Mouse (Mus musculus) left cerebral cortex, postnatal 25 days (tissue): ENCODE results near the gene Hcn2. TPM values are rescaled to one million over a fixed set of nuclear protein-coding genes. Genes with fewer than 3 reads are reported as not detected.

ENCODE experiments used
- DNase-seq, 2 experiments: peaks; one replicate each; pipeline ENCODE4 v3.0.0; 2022; ENCODE audit warnings: low spot score in 2 of 2, mixed read lengths in 1 of 2
- intact Hi-C: fragments of 180-260 bp; cut with DNase I; formaldehyde crosslinking; loops from one replicate; pipeline ENCODE4 v1.15.1; 2025
- total RNA-seq, 2 experiments: library from RNA; stranded (reverse); gene quantifications; 2 replicates each; pipeline ENCODE4 v1.2.3; 2021

The Hcn2 gene
- total RNA-seq, 2 experiments from 2014 or later: 111 to 123 TPM

DNA sequence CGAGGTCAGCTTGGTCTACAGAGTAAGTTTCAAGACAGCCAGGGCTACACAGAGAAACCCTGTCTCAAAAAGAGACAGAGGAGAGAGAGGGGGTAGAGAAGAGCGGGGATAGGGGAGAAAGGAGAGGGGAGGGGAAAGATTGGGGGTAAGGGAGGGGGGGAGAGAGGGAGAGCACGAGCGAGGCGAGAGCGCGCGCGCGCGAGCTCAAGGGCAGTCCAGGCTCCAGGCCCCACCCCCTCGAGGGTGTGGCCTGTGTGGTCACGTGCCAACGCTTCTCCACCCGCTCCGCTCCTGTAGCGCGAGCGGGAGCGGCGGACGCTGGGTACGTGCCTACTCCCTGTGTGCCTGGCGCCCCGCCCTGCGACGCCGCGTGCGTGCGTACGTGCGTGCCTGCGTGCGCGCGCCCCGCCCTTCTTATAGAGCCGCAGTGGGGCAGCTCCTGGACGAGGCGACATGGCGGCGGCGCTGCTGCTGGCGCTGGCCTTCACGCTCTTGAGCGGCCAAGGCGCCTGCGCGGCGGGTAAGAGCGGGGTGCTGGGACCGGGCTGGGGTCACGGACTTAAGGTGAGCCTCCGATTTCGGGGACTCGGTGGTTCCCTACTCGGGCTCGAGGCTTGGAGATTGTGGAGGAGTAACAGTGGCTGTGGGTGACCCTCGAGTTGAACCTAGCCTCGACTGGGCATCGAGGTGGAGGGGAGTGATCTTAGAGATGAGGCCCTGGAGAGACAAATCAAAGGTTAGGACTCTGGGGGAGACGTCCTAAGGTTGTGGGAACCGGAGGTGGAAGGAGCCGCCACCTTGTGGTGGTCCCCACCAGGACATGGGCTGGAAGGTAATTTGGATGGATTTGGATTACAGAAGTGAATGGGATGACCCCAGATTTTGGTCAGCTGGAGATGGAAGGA lies 12.1 kb upstream of the Hcn2 start, which contains the start of gene Bsg:
Bsg (plus strand) TSS at position 427 of the 905 bp plus-strand sequence.
- intact Hi-C loops: loop anchor here (1.0 kb wide), 1 partner anchor 63 kb away; no protein-coding TSS in a partner anchor
- peak; percentile 99 for DNase-seq

- DNase-seq: no peak
- intact Hi-C loops: loop anchor here (1.0 kb wide), 1 partner anchor 62 kb away; no protein-coding TSS in a partner anchor
Observed at GRCm38 (mm10) chr10:79704970-79705360, 11.5 kb upstream of the Hcn2 start.

- DNase-seq: no peak
- intact Hi-C loops: no loop called here
Observed at GRCm38 (mm10) chr10:79705951-79706350, 10.5 kb upstream of the Hcn2 start.

DNA sequence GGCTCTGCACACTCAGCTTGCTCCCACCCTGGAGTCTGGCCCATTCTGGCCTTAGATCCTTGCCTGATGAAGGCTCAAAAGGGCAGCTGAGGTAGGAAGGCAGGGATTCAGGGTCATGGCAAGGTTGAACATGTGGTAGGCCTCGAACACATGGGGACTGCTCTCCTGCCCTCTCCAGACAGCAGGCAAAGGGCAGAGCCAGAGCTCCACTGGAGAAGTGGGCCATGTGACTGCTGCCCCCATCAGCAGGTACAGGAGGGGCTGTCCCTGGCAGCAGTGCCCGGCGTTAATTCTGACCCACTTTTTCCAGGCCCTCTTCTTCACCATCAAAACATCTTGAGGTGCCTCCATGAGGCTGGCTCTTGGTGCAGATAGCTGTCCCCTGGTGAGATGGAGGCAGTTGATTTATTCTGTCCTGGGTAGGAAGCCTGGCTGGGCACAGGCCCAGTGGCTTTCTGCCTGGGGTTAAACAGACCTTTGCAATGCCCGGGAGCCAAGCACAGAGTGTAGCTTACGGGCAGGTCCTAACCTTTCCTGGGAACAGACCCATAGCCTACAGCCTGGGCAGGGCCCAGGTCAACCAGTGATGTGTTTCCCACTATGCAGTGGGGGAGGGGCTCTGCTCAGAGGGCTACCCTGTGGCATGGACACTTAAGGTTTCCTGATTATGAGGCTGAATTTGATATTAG lies 9.9 kb upstream of the Hcn2 start:
- no peak for DNase-seq
- intact Hi-C loops: no loop called here

DNA sequence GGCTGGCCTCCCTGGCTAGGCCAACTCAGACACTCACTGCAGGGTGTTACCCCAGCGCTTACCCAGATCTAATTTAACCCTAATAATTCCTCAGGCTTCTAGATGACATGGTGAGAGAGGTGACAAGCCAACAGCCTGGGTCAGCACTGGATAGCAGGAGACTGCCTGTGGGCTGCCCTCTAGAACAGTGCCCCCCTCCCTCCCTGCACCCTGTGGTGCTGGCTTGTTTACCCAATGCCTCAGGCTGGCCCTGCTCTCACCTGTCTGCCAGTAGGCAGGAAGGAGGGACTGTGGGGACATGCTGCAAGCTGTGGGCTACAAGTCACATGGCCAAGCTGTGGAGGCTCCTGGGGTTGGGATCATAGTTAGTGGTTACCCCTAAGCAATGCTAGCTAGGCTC lies 9.3 kb upstream of the Hcn2 start:
- no peak for DNase-seq
- intact Hi-C loops: no loop called here

- DNase-seq: no peak
- intact Hi-C loops: no loop called here
Observed at GRCm38 (mm10) chr10:79707759-79708158, 8.7 kb upstream of the Hcn2 start.

DNA sequence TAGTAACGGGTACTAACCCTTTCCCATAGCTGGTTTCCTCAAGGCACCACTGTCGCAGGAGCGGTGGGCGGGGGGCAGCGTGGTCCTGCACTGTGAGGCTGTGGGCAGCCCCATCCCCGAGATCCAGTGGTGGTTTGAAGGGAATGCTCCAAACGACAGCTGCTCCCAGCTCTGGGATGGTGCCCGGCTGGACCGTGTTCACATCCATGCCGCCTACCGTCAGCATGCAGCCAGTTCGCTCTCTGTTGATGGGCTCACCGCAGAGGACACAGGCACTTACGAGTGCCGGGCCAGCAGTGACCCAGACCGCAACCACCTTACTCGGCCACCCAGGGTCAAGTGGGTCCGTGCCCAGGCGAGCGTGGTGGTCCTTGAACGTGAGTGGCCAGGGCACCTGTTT lies 7.8 kb upstream of the Hcn2 start:
- DNase-seq: no peak
- intact Hi-C loops: no loop called here

- intact Hi-C loops: no loop called here
- no peak for DNase-seq
Observed at GRCm38 (mm10) chr10:79709307-79709706, 7.1 kb upstream of the Hcn2 start.

DNA sequence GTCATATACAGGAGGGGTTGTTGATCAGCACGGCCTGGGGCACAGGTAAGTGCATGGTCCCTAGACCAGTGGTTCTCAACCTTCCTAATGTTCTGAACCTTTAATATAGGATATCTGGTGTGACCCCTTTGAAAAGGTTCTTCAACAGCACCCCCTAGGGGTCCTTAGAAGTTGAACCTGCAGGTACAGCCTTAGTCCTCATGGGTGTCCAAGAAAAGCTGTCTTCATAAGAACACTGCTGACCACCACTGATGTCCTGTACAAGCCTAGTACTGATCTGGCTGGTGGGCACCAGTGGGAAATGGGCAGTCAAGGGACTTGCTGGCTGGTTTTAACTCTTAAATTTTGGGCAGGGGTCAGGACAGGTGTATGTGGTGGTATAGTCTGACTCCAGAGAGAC lies 4.4 kb upstream of the Hcn2 start:
- intact Hi-C loops: no loop called here
- no peak for DNase-seq

DNA sequence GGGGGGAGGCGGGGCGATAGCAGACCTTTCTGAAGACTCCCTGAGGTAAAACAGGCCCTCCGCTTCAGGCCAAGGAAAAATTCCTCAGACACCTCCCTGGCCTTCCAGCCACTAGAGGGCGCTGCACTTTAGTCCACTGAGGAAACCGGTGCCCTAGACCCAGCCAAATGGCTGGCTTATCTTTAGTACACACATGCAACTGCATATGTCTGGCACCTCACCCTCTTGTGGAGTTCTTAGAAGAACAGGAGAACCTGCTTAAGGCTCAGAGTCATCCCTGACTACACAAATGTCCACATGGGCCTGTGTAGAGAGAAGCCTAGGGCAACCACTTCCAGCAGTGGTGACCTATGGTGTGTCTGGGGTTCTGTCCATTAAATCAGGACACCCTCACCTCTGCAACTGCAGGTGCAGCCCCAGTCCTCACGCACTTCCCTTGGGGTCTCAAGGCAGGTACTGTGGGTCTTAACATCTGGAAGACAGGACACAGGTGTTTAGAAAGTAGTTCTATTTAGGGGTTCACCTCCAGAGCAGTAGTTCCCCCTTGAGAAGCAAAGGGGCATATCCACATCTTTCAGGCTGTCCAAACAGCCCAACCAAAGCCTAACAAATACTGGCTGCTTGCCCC lies 3.8 kb upstream of the Hcn2 start:
- intact Hi-C loops: no loop called here
- DNase-seq: peak; percentile 73 to 84

- intact Hi-C loops: no loop called here
- DNase-seq: no peak
Observed at GRCm38 (mm10) chr10:79713163-79713562, 3.3 kb upstream of the Hcn2 start.

DNA sequence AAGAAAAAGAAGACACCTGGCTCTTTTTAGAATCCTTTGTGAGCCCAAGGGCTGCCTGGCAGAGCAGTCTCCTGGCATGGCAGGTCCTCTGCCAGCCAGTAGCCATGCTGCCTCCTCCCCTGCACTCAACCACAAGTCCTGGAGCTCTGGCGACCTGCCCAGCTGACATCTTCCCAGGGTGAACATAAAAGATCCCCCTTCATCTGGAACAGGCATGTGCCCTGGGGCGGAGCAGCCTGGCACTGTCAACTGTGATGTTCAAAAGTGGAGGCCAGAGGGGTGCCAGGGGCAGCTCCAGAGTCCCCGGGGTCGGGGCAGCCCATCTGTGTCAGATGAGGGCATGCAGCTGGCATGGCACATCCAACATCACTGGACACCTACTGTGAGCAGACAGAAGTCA lies 1.4 kb upstream of the Hcn2 start:
- DNase-seq: no peak
- intact Hi-C loops: no loop called here

- DNase-seq: peak; percentile 61 to 66
- intact Hi-C loops: no loop called here
Observed at GRCm38 (mm10) chr10:79716988-79717355, 538 bp downstream of the Hcn2 start.

GRCm38 (mm10) chr10:79717640-79718357 lies 1.4 kb downstream of the Hcn2 start:
- no peak for DNase-seq
- intact Hi-C loops: no loop called here

- no peak for DNase-seq
- intact Hi-C loops: loop anchor here (5.0 kb wide), 1 partner anchor 101 kb away; the partner anchor contains the start of gene Misp
Observed at GRCm38 (mm10) chr10:79721089-79721488, 4.7 kb downstream of the Hcn2 start.

DNA sequence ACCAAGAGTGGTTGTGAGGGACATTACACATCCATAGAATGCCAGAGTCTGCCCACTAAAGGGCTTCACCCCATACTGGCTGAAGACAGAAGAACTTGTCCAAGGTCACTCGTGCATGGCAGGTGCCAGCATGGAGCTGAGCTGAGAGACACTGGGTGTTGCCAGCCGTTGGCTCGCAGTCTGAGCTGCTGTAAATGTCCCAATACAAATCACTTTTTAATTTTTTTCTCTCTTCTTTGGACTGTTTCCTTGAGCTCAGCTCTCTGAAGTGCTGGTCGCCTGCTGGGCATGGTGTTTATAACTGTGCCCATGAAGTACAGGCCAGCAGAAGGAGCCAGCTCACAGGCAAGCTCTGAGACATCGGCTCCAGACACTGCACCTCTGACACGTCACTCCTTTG lies 6.6 kb downstream of the Hcn2 start:
- DNase-seq: no peak
- intact Hi-C loops: loop anchor here (5.0 kb wide), 1 partner anchor 99 kb away; the partner anchor contains the start of gene Misp

- no peak for DNase-seq
- intact Hi-C loops: loop anchor here (5.0 kb wide), 1 partner anchor 99 kb away; the partner anchor contains the start of gene Misp
Observed at GRCm38 (mm10) chr10:79723692-79724091, 7.3 kb downstream of the Hcn2 start.

GRCm38 (mm10) chr10:79726090-79726489 lies 9.7 kb downstream of the Hcn2 start:
- DNase-seq: no peak

More at GRCm38 (mm10) chr10:79726090-79726489, 9.7 kb downstream of the Hcn2 start:
- intact Hi-C loops: loop anchor here (1.0 kb wide), 1 partner anchor 31 kb away; no protein-coding TSS in a partner anchor
